Mouse (Mus musculus) forebrain, embryonic 16.5 days (tissue): Measurements from ENCODE around the gene Dgkg. TPM values are rescaled to one million over a fixed set of nuclear protein-coding genes. Genes with fewer than 3 reads are reported as not detected.
A peak's percentile ranks its signal among the peaks of the same experiment; 100 is the strongest.

Experiments used
- ATAC-seq: fragments of 200-750 bp; cut with Nextera tagmentation; 2 replicates; pipeline ENCODE4 v1.8.0; 2017; ENCODE audit warnings: mild to moderate bottlenecking, moderate library complexity
- H3K27ac ChIP-seq: fragments of 300-500 bp; sonication (generic); 2 replicates; pipeline ENCODE4 v1.5.1; 2014; ENCODE audit warnings: low read length, control low read depth
- H3K27me3 ChIP-seq: fragments of 300-500 bp; sonication (generic); replicated peaks from 2 replicates; pipeline ENCODE4 v1.6.1; 2014; ENCODE audit warnings: low read length; ENCODE audit not compliant: control insufficient read depth, insufficient read depth
- H3K36me3 ChIP-seq: fragments of 300-500 bp; sonication (generic); 2 replicates; pipeline ENCODE4 v1.6.1; 2014; ENCODE audit not compliant: control insufficient read depth, insufficient read depth
- H3K4me1 ChIP-seq: fragments of 300-500 bp; sonication (generic); replicated peaks from 2 replicates; pipeline ENCODE4 v1.6.1; 2014; ENCODE audit warnings: low read length; ENCODE audit not compliant: control insufficient read depth, insufficient read depth
- H3K4me2 ChIP-seq: fragments of 300-500 bp; sonication (generic); 2 replicates; pipeline ENCODE4 v1.6.1; 2014; ENCODE audit warnings: mild to moderate bottlenecking, low read length, control low read depth
- H3K4me3 ChIP-seq: fragments of 300-500 bp; sonication (generic); replicated peaks from 2 replicates; pipeline ENCODE4 v1.5.1; 2014; ENCODE audit warnings: mild to moderate bottlenecking, low read length, control low read depth
- H3K9ac ChIP-seq: fragments of 300-500 bp; sonication (generic); replicated peaks from 2 replicates; pipeline ENCODE4 v1.6.1; 2014; ENCODE audit warnings: low read depth, low read length, control low read depth
- H3K9me3 ChIP-seq: fragments of 300-500 bp; sonication (generic); 2 replicates; pipeline ENCODE4 v1.6.1; 2016; ENCODE audit warnings: low read length; ENCODE audit not compliant: control insufficient read depth
- WGBS: fragments of 180-500 bp; shearing (Covaris S2); extraction: QIAGEN DNeasy Blood & Tissue Kit; methylation state at CpG from one replicate; pipeline ENCODE4 v1.1.7; 2014; 5-methylcytosine and 5-hydroxymethylcytosine counted together
- polyA plus RNA-seq: library from polyadenylated mRNA; unstranded; fragments of >200 nt; fragmentation: Nextera tagmentation; extraction: Ambion mirVana; gene quantifications from 2 replicates; pipeline ENCODE4 v1.2.1, GENCODE M21; 2015

Gene Dgkg
- polyA plus RNA-seq, 1 experiment from 2014 or later: 6.6 TPM

DNA sequence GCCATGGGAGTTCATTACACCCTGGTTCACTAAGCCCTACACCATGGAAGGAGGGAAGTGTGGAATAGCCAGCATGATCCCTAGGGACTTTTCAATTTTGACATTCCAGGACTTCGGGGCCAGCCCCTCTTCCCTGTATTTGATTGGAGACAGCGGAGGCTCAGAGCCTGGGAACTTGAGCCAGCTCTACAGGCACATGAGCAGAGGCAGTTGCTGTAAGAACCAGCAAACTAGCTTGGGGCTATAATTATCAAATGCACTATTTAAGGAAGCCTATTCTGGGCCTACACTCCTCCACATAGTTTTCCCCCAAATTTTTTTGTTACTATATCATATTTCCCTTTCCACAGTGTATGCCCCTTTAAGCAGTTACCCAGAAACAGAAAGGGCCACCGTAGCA, 22.6 kb upstream of the Dgkg start:
- H3K9me3 ChIP-seq: no peaks in the 10 kb centered on the region
- ATAC-seq: no peak
- H3K27ac ChIP-seq: no peak overlapping the region
- no peak overlapping the region for H3K4me2 ChIP-seq
- WGBS: 90% methylated on average over 3 of the region's 3 CpGs
- H3K4me3 ChIP-seq: no peak overlapping the region
- no peaks in the 10 kb centered on the region for H3K4me1 ChIP-seq
- H3K9ac ChIP-seq: no peak overlapping the region
- H3K36me3 ChIP-seq: no peaks in the 10 kb centered on the region
- no peaks in the 10 kb centered on the region for H3K27me3 ChIP-seq

DNA sequence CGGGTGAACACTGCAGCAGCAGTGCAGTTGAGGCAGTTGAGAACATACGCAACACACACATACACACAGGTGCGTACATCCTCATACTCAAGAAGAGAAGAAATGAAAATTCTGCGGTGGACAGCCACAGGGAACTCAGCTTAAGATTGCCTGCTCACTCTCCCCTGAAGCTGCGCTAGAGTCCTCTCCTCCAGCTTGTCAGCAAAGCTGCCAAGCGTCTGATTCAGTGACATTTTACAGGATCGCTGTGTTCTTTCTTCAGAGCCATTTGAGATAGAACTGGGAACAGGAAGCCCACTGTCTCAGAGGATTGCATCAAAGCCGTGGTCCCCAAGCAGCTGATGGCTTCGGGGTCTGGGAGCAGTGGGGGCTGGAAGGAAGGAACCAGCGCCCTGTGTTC, 17.6 kb upstream of the Dgkg start:
- no peaks in the 10 kb centered on the region for H3K9me3 ChIP-seq
- no peak overlapping the region for H3K9ac ChIP-seq
- WGBS: 92% methylated on average over 10 of the region's 10 CpGs
- no peaks in the 10 kb centered on the region for H3K36me3 ChIP-seq
- no peak for ATAC-seq
- no peaks in the 10 kb centered on the region for H3K27me3 ChIP-seq
- H3K27ac ChIP-seq: no peak overlapping the region
- no peak overlapping the region for H3K4me2 ChIP-seq
- H3K4me1 ChIP-seq: no peaks in the 10 kb centered on the region
- no peak overlapping the region for H3K4me3 ChIP-seq

GRCm38 (mm10) chr16:22674164-22674563, 17.1 kb upstream of the Dgkg start:
- Histone ChIP-seq H3K4me2 (no peak overlapping the region), H3K4me3 (no peak overlapping the region), H3K9ac (no peak overlapping the region), H3K4me1 (no peaks in the 10 kb centered on the region), H3K27ac (no peak overlapping the region), H3K36me3 (no peaks in the 10 kb centered on the region), H3K27me3 (no peaks in the 10 kb centered on the region), H3K9me3 (no peaks in the 10 kb centered on the region)
- WGBS: 78% methylated on average over 4 of the region's 4 CpGs
- no peak for ATAC-seq

- 85% methylated on average over 4 of the region's 4 CpGs for WGBS
- H3K4me3 ChIP-seq: no peak overlapping the region
- no peak for ATAC-seq
- no peaks in the 10 kb centered on the region for H3K27me3 ChIP-seq
- no peaks in the 10 kb centered on the region for H3K9me3 ChIP-seq
- H3K9ac ChIP-seq: no peak overlapping the region
- no peaks in the 10 kb centered on the region for H3K36me3 ChIP-seq
- H3K27ac ChIP-seq: no peak overlapping the region
- H3K4me1 ChIP-seq: no peaks in the 10 kb centered on the region
- no peak overlapping the region for H3K4me2 ChIP-seq
These were observed 7.0 kb upstream of the Dgkg start for GRCm38 (mm10) chr16:22664033-22664432.

DNA sequence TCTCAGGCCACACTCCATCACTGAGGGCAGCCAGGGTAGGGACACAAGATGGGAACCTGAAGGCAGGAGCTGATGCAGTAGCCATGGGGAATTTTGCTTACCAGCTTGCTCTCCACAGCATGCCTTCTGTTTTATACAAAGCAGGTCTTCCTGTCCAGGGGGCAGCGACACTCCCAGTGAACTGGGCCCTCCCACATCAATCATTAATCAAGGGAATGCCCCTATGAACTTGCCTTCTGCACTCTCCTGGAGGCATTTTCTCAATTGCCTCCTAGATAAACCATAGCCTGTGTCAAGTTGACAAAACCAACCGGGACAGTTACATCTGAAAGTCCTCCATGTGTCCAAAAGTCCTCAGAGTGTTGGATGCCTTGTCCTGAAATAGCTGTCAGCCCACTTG, 6.1 kb upstream of the Dgkg start:
- Histone ChIP-seq H3K9ac (no peak overlapping the region), H3K4me2 (no peak overlapping the region), H3K36me3 (no peaks in the 10 kb centered on the region), H3K9me3 (no peaks in the 10 kb centered on the region), H3K27me3 (no peaks in the 10 kb centered on the region; the same call in 1 of the 2 replicates), H3K27ac (no peak overlapping the region), H3K4me3 (no peak overlapping the region), H3K4me1 (no peaks in the 10 kb centered on the region)
- no peak for ATAC-seq
- WGBS: 61% methylated on average over 2 of the region's 2 CpGs

GRCm38 (mm10) chr16:22661076-22661475, 4.1 kb upstream of the Dgkg start:
- no peaks in the 10 kb centered on the region for H3K9me3 ChIP-seq
- no peak overlapping the region for H3K4me3 ChIP-seq
- H3K4me1 ChIP-seq: peaks cover 6% of the 10 kb centered on the region
- no peak overlapping the region for H3K4me2 ChIP-seq
- H3K9ac ChIP-seq: no peak overlapping the region
- H3K36me3 ChIP-seq: no peaks in the 10 kb centered on the region
- peaks cover 9% of the 10 kb centered on the region for H3K27me3 ChIP-seq
- WGBS: 76% methylated on average over 5 of the region's 5 CpGs
- ATAC-seq: no peak
- no peak overlapping the region for H3K27ac ChIP-seq

GRCm38 (mm10) chr16:22657874-22658789, 1.1 kb upstream of the Dgkg start:
- 74% methylated on average over 16 of the region's 16 CpGs for WGBS
- H3K4me1 ChIP-seq: peaks cover 6% of the 10 kb centered on the region
- H3K9ac ChIP-seq: no peak overlapping the region
- no peak for ATAC-seq
- peaks cover 16% of the 10 kb centered on the region for H3K27me3 ChIP-seq
- H3K4me3 ChIP-seq: no peak overlapping the region
- H3K9me3 ChIP-seq: no peaks in the 10 kb centered on the region
- no peak overlapping the region for H3K4me2 ChIP-seq
- no peak overlapping the region for H3K27ac ChIP-seq
- no peaks in the 10 kb centered on the region for H3K36me3 ChIP-seq

DNA sequence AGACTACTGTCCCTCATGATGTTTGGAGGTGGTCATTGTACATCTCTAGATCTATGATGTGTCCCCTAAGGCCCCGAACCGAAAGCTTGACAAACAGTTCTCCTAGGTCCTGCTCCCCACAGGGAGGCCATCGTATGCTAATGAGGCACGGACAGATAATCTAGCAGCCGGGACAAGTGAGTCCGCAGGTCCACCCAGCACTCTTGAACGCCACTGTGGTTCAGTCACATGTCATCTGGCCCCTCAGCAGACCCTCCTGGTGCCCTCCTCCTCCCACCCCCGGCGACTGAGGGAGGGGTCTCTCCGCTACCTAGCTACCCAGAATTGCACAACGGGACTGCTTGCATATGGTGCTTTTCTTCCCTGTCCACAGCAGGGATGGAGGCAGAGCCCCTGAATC, 1.2 kb downstream of the Dgkg start:
- no peak overlapping the region for H3K27ac ChIP-seq
- H3K27me3 ChIP-seq: peaks cover 16% of the 10 kb centered on the region

DNA sequence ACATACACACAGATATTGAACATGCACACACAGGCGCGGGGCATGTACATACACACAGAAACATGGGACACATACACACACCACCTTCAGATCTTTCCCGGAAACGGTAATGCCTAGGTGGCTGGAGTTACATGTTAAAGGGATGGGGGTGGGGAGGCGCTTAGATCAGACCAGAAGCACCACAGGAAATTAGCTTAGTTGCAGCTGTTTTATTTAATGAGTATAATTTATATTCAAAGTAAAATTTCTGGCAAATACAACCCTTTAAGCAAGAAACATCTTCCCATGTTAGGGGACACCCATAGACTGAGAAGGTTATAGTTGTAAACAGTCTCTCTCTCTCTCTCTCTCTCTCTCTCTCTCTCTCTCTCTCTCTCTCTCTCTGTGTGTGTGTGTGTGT, 1.8 kb downstream of the Dgkg start:
- H3K27me3 ChIP-seq: peaks cover 16% of the 10 kb centered on the region
- no peaks in the 10 kb centered on the region for H3K9me3 ChIP-seq
- peaks cover 6% of the 10 kb centered on the region for H3K4me1 ChIP-seq
- H3K27ac ChIP-seq: no peak overlapping the region
- 72% methylated on average over 5 of the region's 5 CpGs for WGBS
- no peaks in the 10 kb centered on the region for H3K36me3 ChIP-seq
- H3K4me2 ChIP-seq: no peak overlapping the region
- ATAC-seq: no peak
- no peak overlapping the region for H3K9ac ChIP-seq
- H3K4me3 ChIP-seq: no peak overlapping the region

More for the DNA sequence above, 1.2 kb downstream of the Dgkg start:
- peak overlapping the region; percentile 58 for H3K4me3 ChIP-seq
- WGBS: 2% methylated on average over 10 of the region's 11 CpGs
- peaks cover 6% of the 10 kb centered on the region for H3K4me1 ChIP-seq
- H3K36me3 ChIP-seq: no peaks in the 10 kb centered on the region
- H3K9me3 ChIP-seq: no peaks in the 10 kb centered on the region
- 0 out of 2 replicates have a peak overlapping the region, but pooled peaks have one; percentile 22 for H3K9ac ChIP-seq
- H3K4me2 ChIP-seq: peak overlapping the region; percentile 82
- ATAC-seq: no peak
